Mouse (Mus musculus): Measurements from ENCODE around the gene Fbxl3. TPM values are rescaled to one million over a fixed set of nuclear protein-coding genes. Genes with fewer than 3 reads are reported as not detected.

Gene Fbxl3
- total RNA-seq, 4 experiments from 2014 or later, result 45.5 to 56.2 (median 51.0) TPM

DNA sequence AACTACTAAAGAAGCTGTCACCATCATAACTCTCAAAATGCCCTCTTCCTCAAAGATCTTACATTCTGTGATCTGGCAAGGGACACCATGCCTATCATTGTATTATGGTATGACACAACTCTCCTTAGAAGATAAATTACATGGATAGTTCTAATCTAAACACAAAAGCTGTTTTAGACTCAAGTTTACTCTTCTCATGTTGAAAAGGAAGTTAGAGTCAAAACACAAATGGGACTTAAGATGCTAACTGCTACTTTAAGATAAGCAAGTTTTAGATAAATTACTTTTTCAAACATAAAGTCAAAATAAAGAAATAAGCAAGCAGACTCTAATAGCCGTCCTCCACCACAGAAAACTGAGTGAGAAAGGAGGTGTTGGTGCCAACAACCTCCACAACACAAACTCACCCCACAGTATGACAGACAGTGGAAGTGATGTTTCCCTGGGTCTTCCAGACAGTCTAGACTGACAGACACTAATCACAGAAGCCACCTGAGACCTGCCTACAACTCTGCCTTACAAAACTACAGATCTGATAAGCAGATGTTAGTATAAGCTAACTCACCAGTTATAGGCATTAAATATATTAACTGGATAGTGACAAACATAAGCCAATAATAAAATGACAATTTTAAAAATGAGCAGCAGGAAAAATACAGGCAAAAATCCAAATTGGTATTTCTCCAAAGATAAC lies 13.4 kb downstream of the Fbxl3 start:
- no peak for DNase-seq (ENCODE audit: low spot score in 2 of 2)

DNA sequence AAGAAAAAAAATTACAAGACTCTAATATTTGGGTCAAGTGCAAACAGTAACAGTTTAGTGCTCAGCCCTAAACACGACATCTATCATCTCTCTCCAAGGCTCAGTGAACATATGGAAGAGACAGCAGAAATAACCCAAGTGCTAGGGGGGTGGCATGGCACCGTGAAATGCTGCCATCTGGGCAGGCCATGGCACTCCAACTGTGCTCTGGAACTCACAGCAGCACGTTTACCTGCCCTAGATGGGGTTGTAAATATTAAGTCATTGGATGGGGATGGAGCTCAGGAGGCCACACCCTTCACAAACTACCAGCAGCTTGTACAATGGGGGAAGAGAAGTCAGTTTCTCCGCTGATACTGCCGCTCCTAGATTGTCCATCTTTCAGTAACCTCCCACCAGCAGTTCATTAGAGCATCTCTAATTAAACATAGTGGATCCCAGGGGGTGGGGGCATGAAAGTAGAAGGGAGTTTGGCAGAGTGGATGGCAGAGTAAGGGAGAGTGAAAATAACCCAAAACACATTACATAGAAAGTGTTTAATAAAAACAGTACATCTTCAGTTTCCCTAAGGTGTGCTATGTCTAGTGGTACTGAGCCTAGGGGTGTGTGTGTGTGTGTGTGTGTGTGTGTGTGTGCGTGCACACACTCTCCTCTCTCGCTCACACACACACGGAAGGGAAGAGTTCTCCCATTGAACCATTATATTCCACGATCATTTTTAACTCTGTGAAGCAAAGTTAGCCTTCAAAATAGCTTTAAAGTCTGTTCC lies 20.0 kb downstream of the Fbxl3 start:
- DNase-seq (ENCODE audit: low spot score in 2 of 2), result no peak

DNA sequence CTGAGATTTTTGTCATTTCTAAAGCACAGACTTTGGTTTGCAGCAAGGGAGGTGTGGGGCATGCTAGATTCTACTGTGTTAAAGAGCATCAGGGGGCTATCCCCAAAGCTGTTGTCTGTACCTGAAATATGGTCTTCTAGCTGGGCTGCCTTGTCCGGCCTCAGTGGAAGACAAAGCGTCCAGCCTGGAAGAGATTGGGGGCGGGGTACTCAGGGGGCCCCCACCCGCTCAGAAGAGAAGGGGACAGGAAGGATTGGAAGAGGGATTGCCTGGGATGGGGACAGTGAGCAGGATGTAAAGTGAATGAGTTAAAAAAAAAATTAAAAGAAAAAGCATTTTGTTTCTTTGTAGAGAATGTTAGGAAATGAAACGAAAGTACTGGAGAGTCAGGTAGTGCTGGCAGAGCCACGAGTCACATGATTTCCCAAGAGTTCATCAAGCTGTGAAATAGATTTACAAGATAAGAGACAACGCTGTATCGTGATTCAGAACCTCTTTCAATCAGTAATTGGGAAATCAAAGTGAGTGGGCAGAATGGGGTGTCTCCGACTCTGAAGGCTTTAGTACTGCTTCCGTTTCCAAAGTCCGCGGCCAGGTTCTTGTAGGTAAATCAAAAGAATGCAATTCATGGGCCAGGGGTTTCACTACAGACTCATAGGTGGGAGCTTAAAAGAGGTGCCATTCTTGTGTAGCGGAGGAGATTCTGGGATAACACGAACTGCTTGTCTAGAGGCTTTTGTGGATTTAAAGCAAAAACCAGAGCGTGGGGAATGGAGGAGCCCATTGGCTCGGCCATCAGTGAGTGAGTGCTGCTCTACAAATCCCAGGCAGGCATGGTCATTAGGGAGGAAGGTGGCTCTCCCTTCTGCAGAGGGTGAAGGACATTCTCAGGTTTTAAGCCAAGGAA lies 21.1 kb downstream of the Fbxl3 start:
- DNase-seq (ENCODE audit: low spot score in 2 of 2), result no peak

DNA sequence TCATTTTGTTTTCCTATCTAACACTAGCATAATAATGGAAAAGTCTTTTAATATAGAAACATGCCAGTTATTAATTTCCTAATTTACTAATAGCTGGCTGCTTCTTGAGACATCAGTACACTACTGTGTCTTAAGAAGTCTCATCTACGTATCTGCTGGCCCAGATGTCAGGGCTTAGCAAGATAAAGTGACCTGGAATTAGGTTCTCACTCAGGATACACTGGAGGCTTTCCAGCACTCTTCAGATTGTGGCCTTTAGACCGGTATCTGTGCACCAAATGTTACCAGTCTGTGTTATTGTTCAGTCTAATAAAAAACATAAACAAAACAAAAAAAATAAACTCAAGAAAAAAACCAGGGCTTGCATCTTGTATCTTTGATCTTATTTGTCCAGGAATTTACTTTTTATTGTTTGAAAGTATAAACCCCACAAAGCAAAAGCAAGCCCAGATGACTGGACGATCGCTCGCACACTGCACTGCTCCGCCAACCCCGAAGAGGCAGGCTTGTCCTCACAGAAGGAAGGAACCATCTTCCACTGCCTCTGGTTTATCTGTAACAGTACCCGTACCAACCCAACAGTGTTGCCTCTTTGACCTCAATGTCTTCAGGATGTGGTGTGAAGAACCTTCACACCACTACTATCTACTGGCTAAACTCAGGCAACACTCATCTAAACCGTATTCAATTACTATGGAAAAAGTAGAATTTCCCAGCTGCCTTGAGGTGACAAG lies 21.9 kb downstream of the Fbxl3 start:
- no peak for DNase-seq (ENCODE audit: low spot score in 2 of 2)

DNA sequence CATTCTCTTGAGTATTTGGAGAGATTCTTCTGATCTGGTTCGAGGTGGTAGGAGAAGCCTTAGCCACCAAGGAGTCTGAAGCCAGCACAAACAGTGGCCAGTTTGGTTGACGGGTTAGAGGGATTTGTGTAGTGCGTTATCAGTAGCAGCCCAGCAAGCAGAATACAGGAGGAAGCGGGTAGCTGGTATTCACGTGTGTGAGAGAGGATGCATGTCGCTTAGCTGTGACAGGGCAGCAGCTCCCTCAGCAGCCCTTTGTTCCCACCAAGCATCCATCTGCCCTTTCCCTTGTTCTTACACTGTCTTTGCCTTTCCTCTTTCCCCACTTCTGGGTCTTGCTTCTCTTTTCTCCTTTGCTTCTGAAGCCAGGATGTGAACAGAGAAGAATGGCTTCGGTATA lies 24.2 kb downstream of the Fbxl3 start:
- DNase-seq (ENCODE audit: low spot score in 2 of 2), result no peak

DNA sequence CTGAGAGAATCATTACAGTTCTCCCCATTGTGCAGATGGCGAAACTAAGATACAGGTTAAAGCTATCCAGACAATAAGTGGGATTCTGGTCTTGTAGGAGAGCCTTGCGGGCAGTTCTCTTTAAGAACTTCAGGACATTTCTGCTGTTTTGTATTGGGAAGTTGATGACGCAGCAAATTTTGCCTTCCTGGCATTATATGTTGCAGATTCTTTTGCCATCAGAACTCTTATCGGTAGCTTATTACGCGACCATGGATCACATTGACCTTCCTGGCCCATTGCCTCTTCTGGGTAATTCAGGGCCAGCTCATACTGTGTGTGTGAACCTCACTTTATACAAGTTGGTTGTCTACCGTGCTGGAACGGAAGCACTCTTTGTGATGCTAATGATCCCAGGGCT lies 25.5 kb downstream of the Fbxl3 start:
- no peak for DNase-seq (ENCODE audit: low spot score in 2 of 2)

GRCm38 (mm10) chr14:103072731-103073130 lies 26.6 kb downstream of the Fbxl3 start:
- no peak for DNase-seq (ENCODE audit: low spot score in 2 of 2)

GRCm38 (mm10) chr14:103071471-103071870 lies 27.9 kb downstream of the Fbxl3 start:
- DNase-seq (ENCODE audit: low spot score in 2 of 2), result no peak

DNA sequence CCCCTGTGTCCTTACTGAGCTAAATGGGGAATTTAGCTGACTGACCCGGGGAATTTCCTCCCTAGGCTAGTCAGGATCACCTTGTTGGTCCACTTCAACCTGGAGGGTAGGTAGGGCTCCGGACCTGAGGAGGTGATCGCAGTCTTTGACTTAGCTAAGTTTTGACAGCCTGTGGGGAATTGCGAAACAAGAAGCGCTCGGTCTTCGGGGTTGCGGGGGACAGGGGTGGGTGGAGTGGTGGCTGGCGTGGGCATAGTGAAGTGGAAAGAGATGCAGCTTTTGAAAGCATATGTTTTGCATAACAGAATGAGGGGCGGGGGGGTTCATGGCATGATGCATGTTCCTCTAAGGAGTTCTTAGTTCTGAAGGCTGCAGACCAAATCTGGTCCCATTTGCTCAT lies 28.6 kb downstream of the Fbxl3 start:
- DNase-seq (ENCODE audit: low spot score in 2 of 2), result no peak

GRCm38 (mm10) chr14:103069864-103070611 lies 29.3 kb downstream of the Fbxl3 start, which contains the start of gene Cln5:
Gene Cln5 (plus strand): TSS chr14:103070216.
- peak; percentile 86 to 92 for DNase-seq (ENCODE audit: low spot score in 2 of 2)

DNA sequence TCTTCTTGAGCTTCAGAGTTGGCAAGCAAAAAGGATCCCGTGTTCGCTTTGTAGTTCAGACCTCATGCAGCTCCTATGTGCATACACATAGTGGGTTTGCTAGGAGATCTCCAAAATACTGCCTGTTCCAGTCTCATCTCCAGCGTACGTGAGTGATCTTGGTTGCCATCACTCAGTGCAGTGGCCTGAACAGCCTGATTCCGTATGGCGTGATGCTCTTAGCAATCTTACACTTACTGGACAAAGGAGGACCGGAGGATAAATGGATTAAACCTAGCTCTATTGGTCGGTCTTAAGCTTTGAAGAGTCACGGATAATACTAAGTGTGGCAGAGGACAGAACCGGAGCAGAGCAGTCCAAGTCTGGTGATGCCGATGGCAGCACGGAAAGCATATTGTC lies 29.9 kb downstream of the Fbxl3 start:
- DNase-seq (ENCODE audit: low spot score in 2 of 2), result no peak

- DNase-seq (ENCODE audit: low spot score in 2 of 2), result peak; percentile 51 to 52
Measured at GRCm38 (mm10) chr14:103065294-103066167, 33.8 kb downstream of the Fbxl3 start.

GRCm38 (mm10) chr14:103059495-103059894 lies 39.9 kb downstream of the Fbxl3 start:
- DNase-seq (ENCODE audit: low spot score in 2 of 2), result no peak

DNA sequence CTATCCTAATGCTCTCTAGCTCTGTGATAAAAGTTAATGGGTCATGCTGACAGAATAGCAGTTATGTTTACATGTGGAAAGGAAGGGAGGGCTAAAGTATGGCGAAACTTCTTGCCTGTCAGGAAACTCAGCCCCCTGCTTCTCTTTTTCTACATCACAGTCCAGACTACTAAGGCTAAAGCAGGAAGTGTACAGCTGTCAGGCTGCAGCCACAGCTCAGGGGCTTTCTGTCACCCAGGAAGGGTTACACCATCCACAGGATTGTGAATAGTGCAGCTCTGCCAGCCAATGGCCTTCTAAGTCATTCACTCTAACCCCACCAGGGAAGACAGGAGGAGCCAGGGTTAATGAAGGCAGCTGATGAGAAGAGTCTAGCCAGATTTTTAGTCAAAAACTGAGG lies 40.4 kb downstream of the Fbxl3 start:
- DNase-seq (ENCODE audit: low spot score in 2 of 2), result no peak

DNA sequence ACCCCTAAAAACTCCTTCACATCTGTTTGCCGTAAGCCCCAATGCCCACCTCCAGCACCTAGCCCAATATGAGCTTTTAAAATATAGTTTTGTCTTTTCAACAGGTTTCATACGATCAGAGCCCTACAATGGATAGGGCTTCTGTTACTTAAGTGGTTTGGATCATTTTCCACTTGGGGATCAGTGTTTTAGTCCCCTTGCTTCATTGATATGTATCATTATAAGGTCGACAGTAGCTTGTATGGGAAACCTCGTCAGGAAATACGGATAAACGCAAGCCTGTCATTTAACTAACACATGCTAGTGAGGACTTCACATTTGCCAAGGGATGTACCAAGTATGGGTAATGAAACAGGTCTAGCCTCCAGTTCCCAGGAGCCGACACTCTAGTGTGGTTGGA lies 42.8 kb downstream of the Fbxl3 start:
- DNase-seq (ENCODE audit: low spot score in 2 of 2), result no peak

DNA sequence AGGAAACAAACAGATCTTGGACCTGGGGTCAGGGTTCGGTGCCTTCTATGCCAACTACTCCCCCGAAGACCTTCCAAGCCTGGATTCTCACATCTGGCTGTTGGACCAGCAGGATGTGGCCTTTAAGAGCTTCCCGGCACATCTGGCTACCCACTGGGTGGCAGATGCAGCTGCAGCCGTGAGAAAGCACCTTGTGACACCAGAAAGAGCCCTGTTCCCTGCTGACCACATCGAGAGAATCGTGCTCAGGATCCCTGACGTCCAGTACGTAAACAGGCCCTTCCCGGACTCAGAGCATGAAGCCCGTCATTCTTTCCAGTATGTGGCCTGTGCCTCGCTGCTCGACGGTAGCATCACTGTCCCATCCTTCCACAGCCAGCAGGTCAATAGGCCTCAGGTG lies 44.6 kb downstream of the Fbxl3 start:
- no peak for DNase-seq (ENCODE audit: low spot score in 2 of 2)

GRCm38 (mm10) chr14:103051159-103051769 lies 48.1 kb downstream of the Fbxl3 start:
- peak; percentile 58 to 61 for DNase-seq (ENCODE audit: low spot score in 2 of 2)

GRCm38 (mm10) chr14:103048292-103049086 lies 50.9 kb downstream of the Fbxl3 start:
- DNase-seq (ENCODE audit: low spot score in 2 of 2), result no peak
